Mouse (Mus musculus) kidney, adult 2 months (tissue): ENCODE results near the gene 6030468B19Rik.

Source experiments
- CTCF ChIP-seq: fragments of 200-500 bp; conservative IDR thresholded peaks from 2 replicates; pipeline ENCODE4 v1.5.1; 2011; ENCODE audit warnings: low read depth, mild to moderate bottlenecking, control low read depth, low read length, moderate library complexity, mixed read lengths; ENCODE audit not compliant: insufficient read depth, insufficient read length
- POLR2A ChIP-seq: fragments of 200-500 bp; IDR thresholded peaks from one replicate; pipeline ENCODE4 v1.6.1; 2011; ENCODE audit warnings: low read depth, low read length, control low read depth

GRCm38 (mm10) chr11:117768725-117769682 lies 28.5 kb upstream of the 6030468B19Rik start:
- TF ChIP-seq POLR2A (no peak), CTCF (no peak)
